Mouse (Mus musculus) testis, postnatal 14 days (tissue): ENCODE measurements at regions not wholly inside any gene's neighbourhood (a gene's known extent, or its start where the extent isn't known, plus 50 kb on each side); places are given as distances from the start of the nearest gene placed in this dataset.
"Not testable (repeated sequence)": the region's sequence is repeated elsewhere in the genome, so short reads cannot be mapped to it uniquely, and the experiment has no call there.

ENCODE experiments used
- DNase-seq: peaks from one replicate; pipeline ENCODE4 v3.0.0; 2021; ENCODE audit warnings: low spot score

- DNase-seq, result no peak
These were observed 250.0 kb downstream of the Gadd45g start for GRCm38 (mm10) chr13:52096506-52096905.

- no peak for DNase-seq
These were observed 259.6 kb downstream of the Gadd45g start for GRCm38 (mm10) chr13:52105989-52106642.

GRCm38 (mm10) chr13:52108349-52108921 is 262.0 kb downstream of the Gadd45g start:
- no peak for DNase-seq

GRCm38 (mm10) chr13:52109039-52109759 is 262.7 kb downstream of the Gadd45g start:
- DNase-seq, result no peak

- DNase-seq, result no peak
These were observed 264.3 kb downstream of the Gadd45g start for GRCm38 (mm10) chr13:52110750-52111149.

GRCm38 (mm10) chr13:52113549-52113948 is 267.1 kb downstream of the Gadd45g start:
- no peak for DNase-seq

GRCm38 (mm10) chr13:52114431-52114830 is 268.0 kb downstream of the Gadd45g start:
- no peak for DNase-seq

GRCm38 (mm10) chr13:52114962-52115361 is 268.5 kb downstream of the Gadd45g start:
- no peak for DNase-seq

- no peak for DNase-seq
These were observed 269.8 kb downstream of the Gadd45g start for GRCm38 (mm10) chr13:52116241-52116640.

- no peak for DNase-seq
These were observed 270.3 kb downstream of the Gadd45g start for GRCm38 (mm10) chr13:52116756-52117155.

- DNase-seq, result no peak
These were observed 274.3 kb downstream of the Gadd45g start for GRCm38 (mm10) chr13:52120795-52121194.

GRCm38 (mm10) chr13:52125037-52125436 is 278.6 kb downstream of the Gadd45g start:
- no peak for DNase-seq

- no peak for DNase-seq
These were observed 281.3 kb downstream of the Gadd45g start for GRCm38 (mm10) chr13:52127751-52128150.

- no peak for DNase-seq
These were observed 283.0 kb downstream of the Gadd45g start for GRCm38 (mm10) chr13:52129466-52129865.

GRCm38 (mm10) chr13:52133202-52133601 is 286.7 kb downstream of the Gadd45g start:
- no peak for DNase-seq

GRCm38 (mm10) chr13:52138331-52138945 is 292.0 kb downstream of the Gadd45g start:
- no peak for DNase-seq

GRCm38 (mm10) chr13:52139140-52139809 is 292.8 kb downstream of the Gadd45g start:
- DNase-seq, result no peak

GRCm38 (mm10) chr13:52140221-52140620 is 293.7 kb downstream of the Gadd45g start:
- DNase-seq, result no peak

GRCm38 (mm10) chr13:52144066-52144465 is 297.6 kb downstream of the Gadd45g start:
- not testable (repeated sequence) for DNase-seq

GRCm38 (mm10) chr13:52145926-52146325 is 299.4 kb downstream of the Gadd45g start:
- DNase-seq, result no peak

- no peak for DNase-seq
These were observed 303.8 kb downstream of the Gadd45g start for GRCm38 (mm10) chr13:52150281-52150680.

GRCm38 (mm10) chr13:52151777-52152176 is 305.3 kb downstream of the Gadd45g start:
- DNase-seq, result no peak
